Mouse (Mus musculus): ENCODE data around the gene Cmss1.
"Not testable (repeated sequence)": the region's sequence is repeated elsewhere in the genome, so short reads cannot be mapped to it uniquely, and the experiment has no call there.

The Cmss1 gene

GRCm38 (mm10) chr16:57421680-57422417 is 184.8 kb downstream of the Cmss1 start:
- no peak for DNase-seq

GRCm38 (mm10) chr16:57420773-57421556 is 185.7 kb downstream of the Cmss1 start:
- no peak for DNase-seq

GRCm38 (mm10) chr16:57419881-57420280 is 186.8 kb downstream of the Cmss1 start:
- no peak for DNase-seq

- no peak for DNase-seq
Measured at GRCm38 (mm10) chr16:57419332-57419731, 187.3 kb downstream of the Cmss1 start.

- no peak for DNase-seq
Measured at GRCm38 (mm10) chr16:57417955-57418354, 188.7 kb downstream of the Cmss1 start.

GRCm38 (mm10) chr16:57417017-57417416 is 189.6 kb downstream of the Cmss1 start:
- no peak for DNase-seq

- DNase-seq = no peak
Measured at GRCm38 (mm10) chr16:57416049-57416448, 190.6 kb downstream of the Cmss1 start.

GRCm38 (mm10) chr16:57412766-57413165 is 193.9 kb downstream of the Cmss1 start:
- no peak for DNase-seq

GRCm38 (mm10) chr16:57403825-57404224 is 202.8 kb downstream of the Cmss1 start:
- no peak for DNase-seq

GRCm38 (mm10) chr16:57402910-57403309 is 203.8 kb downstream of the Cmss1 start:
- DNase-seq = peak in 1 of 2 experiments; percentile 16

- DNase-seq = no peak
Measured at GRCm38 (mm10) chr16:57401702-57402101, 205.0 kb downstream of the Cmss1 start.

- DNase-seq = peak; percentile 27 to 47
Measured at GRCm38 (mm10) chr16:57399566-57399965, 207.1 kb downstream of the Cmss1 start.

GRCm38 (mm10) chr16:57398387-57399214 is 208.1 kb downstream of the Cmss1 start:
- peak; percentile 43 to 56 for DNase-seq

GRCm38 (mm10) chr16:57397845-57398244 is 208.8 kb downstream of the Cmss1 start:
- DNase-seq = no peak

- DNase-seq = no peak
Measured at GRCm38 (mm10) chr16:57396249-57396648, 210.4 kb downstream of the Cmss1 start.

GRCm38 (mm10) chr16:57393161-57393560 is 213.5 kb downstream of the Cmss1 start:
- no peak for DNase-seq

- DNase-seq = no peak
Measured at GRCm38 (mm10) chr16:57392461-57392860, 214.2 kb downstream of the Cmss1 start.

- DNase-seq = not testable (repeated sequence)
Measured at GRCm38 (mm10) chr16:57391171-57391570, 215.5 kb downstream of the Cmss1 start.

GRCm38 (mm10) chr16:57389566-57390251 is 217.0 kb downstream of the Cmss1 start:
- DNase-seq = no peak

GRCm38 (mm10) chr16:57384274-57384673 is 222.4 kb downstream of the Cmss1 start:
- no peak for DNase-seq

- no peak for DNase-seq
Measured at GRCm38 (mm10) chr16:57383266-57383971, 223.2 kb downstream of the Cmss1 start.

All from thymus, postnatal 36 days (tissue).